Mouse (Mus musculus) stomach, embryonic 14.5 days (tissue): ENCODE data around the gene Nckap5l. TPM values are rescaled to one million over a fixed set of nuclear protein-coding genes. Genes with fewer than 3 reads are reported as not detected.
A peak's percentile ranks its signal among the peaks of the same experiment; 100 is the strongest.

Experiments
- ATAC-seq: fragments of 200-750 bp; cut with Nextera tagmentation; 2 replicates; pipeline ENCODE4 v1.8.0; 2017; ENCODE audit warnings: low read depth, moderate TSS enrichment; ENCODE audit not compliant: insufficient number of reproducible peaks, insufficient read depth, low FRiP score
- H3K27ac ChIP-seq: fragments of 300-500 bp; sonication (generic); 2 replicates; pipeline ENCODE4 v1.5.1; 2014; ENCODE audit warnings: mild to moderate bottlenecking, low read length, moderate library complexity, mixed read lengths
- H3K27me3 ChIP-seq: fragments of 300-500 bp; sonication (generic); 2 replicates; pipeline ENCODE4 v1.6.1; 2014; ENCODE audit warnings: low read length, control low read depth, mixed read lengths; ENCODE audit not compliant: control insufficient read depth, insufficient read depth
- H3K36me3 ChIP-seq: fragments of 300-500 bp; sonication (generic); 2 replicates; pipeline ENCODE4 v1.6.1; 2014; ENCODE audit warnings: mild to moderate bottlenecking, control low read depth, low read length, moderate library complexity, mixed read lengths; ENCODE audit not compliant: control insufficient read depth, insufficient read depth
- H3K4me1 ChIP-seq: fragments of 300-500 bp; sonication (generic); 2 replicates; pipeline ENCODE4 v1.6.1; 2014; ENCODE audit warnings: low read length, control low read depth, mixed read lengths; ENCODE audit not compliant: control insufficient read depth, insufficient read depth
- H3K4me2 ChIP-seq: fragments of 300-500 bp; sonication (generic); replicated peaks from 2 replicates; pipeline ENCODE4 v1.6.1; 2014; ENCODE audit warnings: low read depth, low read length, control low read depth
- H3K4me3 ChIP-seq: fragments of 300-500 bp; sonication (generic); 2 replicates; pipeline ENCODE4 v1.5.1; 2014; ENCODE audit warnings: low read depth, low read length, control low read depth
- H3K9ac ChIP-seq: fragments of 300-500 bp; sonication (generic); replicated peaks from 2 replicates; pipeline ENCODE4 v1.6.1; 2014; ENCODE audit warnings: low read depth, mild to moderate bottlenecking, control low read depth, low read length, moderate library complexity, mixed read lengths
- H3K9me3 ChIP-seq: fragments of 300-500 bp; sonication (generic); 2 replicates; pipeline ENCODE4 v1.6.1; 2016; ENCODE audit warnings: low read depth, low read length, control low read depth; ENCODE audit not compliant: control insufficient read depth
- WGBS: fragments of 180-500 bp; shearing (Covaris S2); extraction: QIAGEN DNeasy Blood & Tissue Kit; methylation state at CpG from one replicate; pipeline ENCODE4 v1.1.7; 2014; 5-methylcytosine and 5-hydroxymethylcytosine counted together
- polyA plus RNA-seq: library from polyadenylated mRNA; unstranded; fragments of >200 nt; fragmentation: Nextera tagmentation; extraction: Ambion mirVana; gene quantifications from 2 replicates; pipeline ENCODE4 v1.2.1, GENCODE M21; 2014

The Nckap5l gene
- polyA plus RNA-seq, 1 experiment from 2014 or later, result 8.9 TPM

DNA sequence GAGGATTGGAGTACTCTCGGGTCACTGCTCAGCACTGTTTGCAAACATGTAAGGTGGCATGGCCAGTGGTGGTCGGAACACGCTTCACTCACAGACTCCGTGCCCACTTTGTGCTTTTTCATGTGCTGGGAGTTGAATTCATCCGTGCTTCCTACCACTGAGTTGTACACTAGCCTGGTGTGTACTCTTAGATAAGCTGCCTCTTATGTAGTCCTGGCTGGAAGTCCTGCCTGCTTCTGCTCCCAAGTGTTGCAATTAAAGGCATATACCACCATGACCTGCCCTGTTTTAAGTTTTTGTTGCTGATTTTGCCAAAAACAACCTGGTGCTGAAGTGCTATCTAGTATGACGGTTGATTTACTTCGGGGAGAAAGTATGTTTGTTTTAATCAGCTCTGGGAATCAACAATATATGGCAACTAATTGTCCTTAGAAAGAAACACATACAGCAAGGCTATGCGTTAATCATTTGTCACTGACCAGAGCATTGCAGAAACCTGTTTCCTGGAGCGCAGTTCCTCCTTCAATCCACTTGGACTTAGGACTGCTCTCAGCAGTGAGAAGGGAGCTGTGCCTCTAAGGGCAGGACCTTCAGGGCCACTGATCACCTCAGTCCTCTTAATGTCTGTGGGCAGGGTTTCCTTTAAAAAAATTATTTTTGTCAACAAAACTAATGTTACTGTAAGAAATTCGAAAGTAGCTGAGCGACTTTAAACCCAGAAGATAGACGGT, 54.2 kb downstream of the Nckap5l start:
- Histone ChIP-seq H3K4me2 (no peak overlapping the region), H3K9ac (no peak overlapping the region)
- no peak for ATAC-seq

DNA sequence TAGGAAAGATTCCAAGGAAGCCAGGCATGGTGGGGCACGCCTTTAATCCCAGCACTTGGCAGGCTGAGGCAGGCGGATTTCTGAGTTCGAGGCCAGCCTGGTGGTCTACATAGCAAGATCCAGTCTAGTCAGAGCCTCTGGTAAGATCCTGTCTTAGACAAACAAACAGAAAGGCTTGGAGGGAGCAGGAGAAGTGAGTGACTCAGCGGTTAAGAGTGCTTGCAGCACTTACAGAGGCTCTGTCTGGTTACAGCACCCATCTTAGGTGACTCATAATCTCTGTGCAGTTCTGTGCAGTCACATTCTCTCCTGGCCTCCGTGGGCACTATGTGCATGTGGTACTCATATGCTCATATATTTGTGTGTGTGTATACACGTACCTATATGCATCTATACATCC, 56.9 kb downstream of the Nckap5l start:
- peaks cover 22% of the 10 kb centered on the region for H3K4me1 ChIP-seq
- H3K27ac ChIP-seq, result no peak overlapping the region
- no peak overlapping the region for H3K4me3 ChIP-seq
- H3K9ac ChIP-seq, result no peak overlapping the region
- H3K27me3 ChIP-seq, result no peaks in the 10 kb centered on the region
- peaks cover 26% of the 10 kb centered on the region for H3K36me3 ChIP-seq
- 87% methylated on average over 6 of the region's 6 CpGs for WGBS
- H3K9me3 ChIP-seq, result no peaks in the 10 kb centered on the region
- H3K4me2 ChIP-seq, result no peak overlapping the region
- ATAC-seq, result no peak

More for the DNA sequence above, 54.2 kb downstream of the Nckap5l start:
- Histone ChIP-seq H3K27ac (no peak overlapping the region), H3K36me3 (peaks cover 53% of the 10 kb centered on the region), H3K4me1 (peaks cover 4% of the 10 kb centered on the region; the same call in 1 of the 2 replicates), H3K27me3 (no peaks in the 10 kb centered on the region), H3K9me3 (no peaks in the 10 kb centered on the region), H3K4me3 (no peak overlapping the region)
- WGBS, result 88% methylated on average over 12 of the region's 12 CpGs

DNA sequence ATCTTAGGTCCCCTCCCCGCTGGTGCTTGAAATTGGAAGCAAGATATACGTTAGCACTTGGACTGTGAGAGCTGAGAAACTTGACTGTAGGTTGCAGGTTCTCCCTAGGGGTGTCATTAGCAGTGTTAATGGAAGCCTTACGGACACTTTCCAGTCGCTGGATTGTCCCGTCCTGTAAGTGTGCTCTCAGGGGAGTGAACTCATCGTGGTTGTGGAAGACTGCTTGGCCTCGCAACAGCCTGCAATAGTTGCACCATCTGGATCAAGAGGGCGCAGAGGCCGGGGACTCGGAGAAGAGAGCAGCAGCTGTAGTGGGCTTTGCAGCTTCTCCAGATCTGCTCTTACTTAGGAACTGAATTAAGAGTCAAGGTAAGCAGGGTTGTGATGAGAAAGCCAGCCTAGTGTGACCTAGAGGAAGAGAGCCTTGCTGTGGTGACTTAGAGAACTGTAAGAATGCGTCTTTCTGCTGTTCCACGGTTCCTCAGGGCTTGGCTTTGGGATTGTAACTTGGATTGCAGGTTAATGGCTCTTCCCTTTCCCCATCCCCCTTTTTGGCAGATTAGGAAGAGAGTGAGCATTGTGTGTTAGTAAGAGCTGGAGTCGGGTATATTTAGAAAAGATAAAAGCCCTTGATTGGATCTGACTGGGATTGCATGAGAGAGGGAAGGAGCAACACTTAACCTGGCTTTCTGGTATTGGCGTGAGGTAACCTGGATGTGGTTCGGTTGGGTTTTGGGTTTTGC, 57.9 kb downstream of the Nckap5l start:
- Histone ChIP-seq H3K4me3 (no peak overlapping the region), H3K9ac (no peak overlapping the region), H3K4me2 (no peak overlapping the region), H3K27ac (no peak overlapping the region), H3K4me1 (peaks cover 31% of the 10 kb centered on the region), H3K27me3 (no peaks in the 10 kb centered on the region), H3K9me3 (no peaks in the 10 kb centered on the region), H3K36me3 (peaks cover 17% of the 10 kb centered on the region)
- 81% methylated on average over 15 of the region's 15 CpGs for WGBS
- ATAC-seq, result no peak

DNA sequence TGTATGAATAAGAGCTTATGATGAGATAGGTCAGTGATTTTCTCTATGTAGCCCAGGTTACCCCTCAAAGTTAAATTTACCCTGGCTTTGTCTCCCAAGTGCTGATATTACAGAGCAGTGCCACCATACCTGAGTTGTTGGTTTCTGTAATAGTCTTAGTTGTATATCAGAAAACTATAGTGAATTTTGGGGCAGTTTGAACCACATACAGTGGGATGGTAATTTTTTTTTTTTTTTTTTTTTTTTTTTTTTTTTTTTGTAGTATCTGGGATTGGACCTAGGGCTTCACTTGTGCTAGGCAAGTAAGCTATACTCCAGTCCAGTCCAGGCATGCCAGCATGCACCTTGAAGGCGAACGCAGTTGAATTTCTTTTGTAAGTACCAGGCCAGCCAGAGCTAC, 59.9 kb downstream of the Nckap5l start:
- ATAC-seq, result no peak
- peaks cover 36% of the 10 kb centered on the region for H3K4me1 ChIP-seq
- H3K9me3 ChIP-seq, result no peaks in the 10 kb centered on the region
- H3K9ac ChIP-seq, result no peak overlapping the region
- H3K4me3 ChIP-seq, result no peak overlapping the region
- 77% methylated on average over 2 of the region's 2 CpGs for WGBS
- H3K27me3 ChIP-seq, result no peaks in the 10 kb centered on the region
- no peak overlapping the region for H3K27ac ChIP-seq
- H3K36me3 ChIP-seq, result peaks cover 5% of the 10 kb centered on the region; the same call in 1 of the 2 replicates
- no peak overlapping the region for H3K4me2 ChIP-seq

DNA sequence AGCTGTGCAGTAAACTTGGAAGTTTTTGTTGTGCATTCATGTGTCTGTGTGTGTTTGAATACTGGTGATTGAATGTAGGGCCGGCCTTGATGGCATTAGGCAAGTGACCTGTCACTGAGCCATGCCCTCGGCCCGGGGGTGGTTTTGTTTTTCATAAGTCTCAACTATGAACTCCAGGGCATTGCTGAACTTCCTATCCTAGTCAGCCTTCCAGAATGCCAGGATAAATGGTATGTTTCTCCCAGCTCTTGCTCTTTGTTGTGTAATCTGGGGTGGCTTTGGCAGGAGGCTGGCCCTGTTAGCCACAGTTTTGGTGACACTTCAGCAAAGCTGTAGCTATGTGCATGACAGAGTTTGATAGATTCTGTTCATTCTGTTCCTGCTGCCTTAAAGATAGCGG, 60.7 kb downstream of the Nckap5l start:
- no peak for ATAC-seq
- H3K27ac ChIP-seq, result no peak overlapping the region
- peaks cover 38% of the 10 kb centered on the region for H3K4me1 ChIP-seq
- H3K9ac ChIP-seq, result no peak overlapping the region
- no peak overlapping the region for H3K4me3 ChIP-seq
- no peaks in the 10 kb centered on the region; the same call in 1 of the 2 replicates for H3K36me3 ChIP-seq
- H3K4me2 ChIP-seq, result no peak overlapping the region
- H3K9me3 ChIP-seq, result no peaks in the 10 kb centered on the region
- H3K27me3 ChIP-seq, result no peaks in the 10 kb centered on the region
- WGBS, result 61% methylated on average over 4 of the region's 4 CpGs

DNA sequence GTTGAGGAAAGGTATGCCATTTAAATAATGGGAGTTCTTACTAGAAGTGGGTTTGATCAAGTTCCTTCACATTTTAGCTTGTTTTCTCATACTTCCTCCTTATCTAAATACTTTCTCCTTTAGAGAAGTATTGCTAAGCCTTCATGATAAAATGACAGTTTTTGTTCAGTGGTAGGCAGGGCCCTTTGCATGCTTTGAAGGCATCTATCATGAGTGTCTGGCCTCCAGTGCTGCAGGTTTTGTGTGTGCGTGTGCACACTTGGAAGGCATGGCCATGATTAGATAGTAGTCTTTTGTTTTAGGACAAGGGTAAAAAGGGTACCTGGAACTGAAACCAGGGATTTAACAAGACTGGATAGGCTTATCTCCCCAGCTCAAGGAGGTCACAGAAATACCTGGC, 61.1 kb downstream of the Nckap5l start:
- H3K4me3 ChIP-seq, result no peak overlapping the region
- 60% methylated on average over 1 of the region's 1 CpGs for WGBS
- H3K9ac ChIP-seq, result no peak overlapping the region
- no peak overlapping the region for H3K4me2 ChIP-seq
- H3K9me3 ChIP-seq, result no peaks in the 10 kb centered on the region
- H3K27ac ChIP-seq, result no peak overlapping the region
- no peak for ATAC-seq
- H3K36me3 ChIP-seq, result no peaks in the 10 kb centered on the region
- no peaks in the 10 kb centered on the region for H3K27me3 ChIP-seq
- peaks cover 38% of the 10 kb centered on the region for H3K4me1 ChIP-seq

DNA sequence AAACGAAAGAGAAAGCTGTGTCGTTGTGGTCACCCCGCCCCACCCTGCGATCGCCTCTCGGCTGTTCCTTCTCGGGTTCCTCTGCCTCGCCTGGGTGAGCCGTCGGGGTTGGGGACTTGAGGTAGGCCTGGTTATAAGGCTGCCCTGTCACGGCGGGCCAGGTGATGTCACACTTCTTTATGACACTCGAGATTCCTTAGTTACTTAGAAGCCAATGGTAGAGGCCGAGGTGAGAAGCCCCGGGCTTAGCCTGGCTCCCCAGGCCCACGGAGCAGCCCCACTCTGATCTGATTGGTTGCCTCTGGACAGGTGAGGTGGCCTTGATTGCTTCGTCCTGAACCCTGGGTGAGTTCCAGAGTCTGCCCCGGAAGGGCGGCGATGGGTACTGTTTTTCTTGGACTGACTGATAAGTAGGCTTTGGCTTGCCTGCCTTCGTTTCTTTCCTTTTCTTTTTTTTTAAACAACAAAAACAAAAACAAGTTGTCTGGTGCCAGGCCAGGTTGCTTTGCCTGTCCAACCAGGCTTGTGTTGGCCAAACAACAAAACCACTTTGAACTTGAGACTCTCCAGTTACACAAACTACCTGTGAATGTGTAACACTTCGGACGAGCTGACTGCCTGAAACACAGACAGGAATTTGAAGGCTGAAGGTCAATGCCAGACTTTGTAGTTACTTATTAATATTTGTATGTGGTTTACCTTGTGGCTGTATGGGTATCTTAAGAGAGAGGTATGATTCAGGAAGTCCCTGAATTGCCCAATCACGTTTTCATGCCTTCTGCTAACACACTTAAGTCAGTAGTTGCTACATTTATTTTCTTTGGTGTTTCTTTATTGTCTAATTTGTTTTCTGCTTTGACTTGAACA, 63.9 kb downstream of the Nckap5l start:
- peaks cover 37% of the 10 kb centered on the region for H3K4me1 ChIP-seq

More for the DNA sequence above, 63.9 kb downstream of the Nckap5l start:
- peak overlapping the region; percentile 85 for H3K9ac ChIP-seq
- H3K27ac ChIP-seq, result peak overlapping the region; percentile 91
- no peaks in the 10 kb centered on the region for H3K27me3 ChIP-seq
- H3K4me2 ChIP-seq, result peak overlapping the region; percentile 66
- ATAC-seq, result peak; percentile 25
- H3K4me3 ChIP-seq, result peak overlapping the region; percentile 89
- H3K36me3 ChIP-seq, result no peaks in the 10 kb centered on the region
- 4% methylated on average over 24 of the region's 24 CpGs for WGBS
- H3K9me3 ChIP-seq, result no peaks in the 10 kb centered on the region
